Mouse (Mus musculus): ENCODE data around the gene Hist1h2af. TPM values are rescaled to one million over a fixed set of nuclear protein-coding genes. Genes with fewer than 3 reads are reported as not detected.

Hist1h2af gene
- polyA plus RNA-seq (2012; rRNA removed; ENCODE audit: low replicate concordance), result 11.2 and 126 TPM in 2 replicates

GRCm38 (mm10) chr13:23533560-23534367, at the start of gene Hist1h2af:
Gene Hist1h2af, plus strand, starts transcription at chr13:23533906.

GRCm38 (mm10) chr13:23488400-23489322, 45.0 kb upstream of the Hist1h2af start, which contains the start of gene Btn2a2:
Gene Btn2a2, minus strand, starts transcription at chr13:23488857.

GRCm38 (mm10) chr13:23530901-23531875, 2.5 kb upstream of the Hist1h2af start, which contains the start of gene Hist1h4h:
Gene Hist1h4h, plus strand, starts transcription at chr13:23531050.

GRCm38 (mm10) chr13:23535137-23536075, 1.7 kb downstream of the Hist1h2af start, which contains the start of gene Hist1h3g:
Gene Hist1h3g, plus strand, starts transcription at chr13:23535422.

GRCm38 (mm10) chr13:23542999-23543607, 9.4 kb downstream of the Hist1h2af start, which contains the start of gene Hist1h2bh:
Gene Hist1h2bh, minus strand, starts transcription at chr13:23543392.

GRCm38 (mm10) chr13:23543965-23544786, 10.5 kb downstream of the Hist1h2af start, which contains the start of gene Hist1h3f:
Gene Hist1h3f, plus strand, starts transcription at chr13:23544052.

GRCm38 (mm10) chr13:23551146-23551834, 17.6 kb downstream of the Hist1h2af start, which contains the start of gene Hist1h4f:
Gene Hist1h4f, minus strand, starts transcription at chr13:23551648.

GRCm38 (mm10) chr13:23552962-23553361, 19.3 kb downstream of the Hist1h2af start, which contains the start of gene Hist1h1d:
Gene Hist1h1d, plus strand, starts transcription at chr13:23553262.

GRCm38 (mm10) chr13:23561883-23562659, 28.4 kb downstream of the Hist1h2af start, which contains the start of gene Hist1h3e:
Gene Hist1h3e, minus strand, starts transcription at chr13:23562369.

GRCm38 (mm10) chr13:23571022-23571503, 37.4 kb downstream of the Hist1h2af start, which contains the start of the genes Hist1h2ae and Hist1h2bg:
Gene Hist1h2ae, minus strand, starts transcription at chr13:23571220.
Gene Hist1h2bg, plus strand, starts transcription at chr13:23571396.

GRCm38 (mm10) chr13:23573898-23574524, 40.3 kb downstream of the Hist1h2af start, which contains the start of the genes Hist1h2bf and Hist1h2ad:
Gene Hist1h2bf, minus strand, starts transcription at chr13:23574196.
Gene Hist1h2ad, plus strand, starts transcription at chr13:23574381.

GRCm38 (mm10) chr13:23575271-23575851, 41.7 kb downstream of the Hist1h2af start, which contains the start of gene Hist1h3d:
Gene Hist1h3d, plus strand, starts transcription at chr13:23575763.

GRCm38 (mm10) chr13:23581408-23582218, 47.9 kb downstream of the Hist1h2af start, which contains the start of gene Hist1h4d:
Gene Hist1h4d, plus strand, starts transcription at chr13:23581598.

Measured in mammary gland, adult 2 months (tissue).